Mouse (Mus musculus) erythroid progenitor cell, adult 5-6 weeks (primary cell): ENCODE measurements around the gene Gper1. TPM values are rescaled to one million over a fixed set of nuclear protein-coding genes. Genes with fewer than 3 reads are reported as not detected.

Experiments
- total RNA-seq, 2 experiments: library from RNA; stranded (forward) in 1 of 2; stranded (reverse) in 1 of 2; fragments of 150-400 nt in 1 of 2; fragments of 186-747, 209-891 nt in 1 of 2; gene quantifications; 2 replicates each; pipeline versions ENCODE4 v1.2.3 to v1.2.4; 2015 to 2017; ENCODE audit warnings: low replicate concordance in 2 of 2

The Gper1 gene
- total RNA-seq, 2 experiments from 2014 or later = not detected

Other genes starting within 250 kb of the Gper1 start
- gene Sun1, start 222.5 kb upstream of the Gper1 start, total RNA-seq (2015; ENCODE audit: low replicate concordance) = 77.5 and 111 TPM in 2 replicates
- gene Sun1, start 222.5 kb upstream of the Gper1 start, total RNA-seq (2017; ENCODE audit: low replicate concordance) = 99.6 and 190 TPM in 2 replicates
- 35.6 and 36.4 TPM in 2 replicates for gene Get4, start 170.8 kb upstream of the Gper1 start, total RNA-seq (2015; ENCODE audit: low replicate concordance)
- gene Get4, start 170.8 kb upstream of the Gper1 start, total RNA-seq (2017; ENCODE audit: low replicate concordance) = 21.9 and 36.6 TPM in 2 replicates
- gene Adap1, start 97.5 kb upstream of the Gper1 start, total RNA-seq (2015; ENCODE audit: low replicate concordance) = 4.2 and 5.8 TPM in 2 replicates
- 3.9 and 9.5 TPM in 2 replicates for gene Adap1, start 97.5 kb upstream of the Gper1 start, total RNA-seq (2017; ENCODE audit: low replicate concordance)
- 8.8 and 11.9 TPM in 2 replicates for gene Cox19, start 71.7 kb upstream of the Gper1 start, total RNA-seq (2015; ENCODE audit: low replicate concordance)
- 5.3 and 29.0 TPM in 2 replicates for gene Cox19, start 71.7 kb upstream of the Gper1 start, total RNA-seq (2017; ENCODE audit: low replicate concordance)
- gene Cyp2w1, start 70.5 kb upstream of the Gper1 start, total RNA-seq (2015; ENCODE audit: low replicate concordance) = not detected in 2 replicates
- gene Cyp2w1, start 70.5 kb upstream of the Gper1 start, total RNA-seq (2017; ENCODE audit: low replicate concordance) = not detected in 2 replicates
- 34.0 and 38.9 TPM in 2 replicates for gene Gpr146, start 45.5 kb upstream of the Gper1 start, total RNA-seq (2015; ENCODE audit: low replicate concordance)
- 37.8 and 43.8 TPM in 2 replicates for gene Gpr146, start 45.5 kb upstream of the Gper1 start, total RNA-seq (2017; ENCODE audit: low replicate concordance)
- gene C130050O18Rik, start 17.9 kb upstream of the Gper1 start, total RNA-seq (2015; ENCODE audit: low replicate concordance) = 2.9 TPM in 1 of 2 replicates, not detected in the other
- 0.26 TPM in 1 of 2 replicates, not detected in the other for gene C130050O18Rik, start 17.9 kb upstream of the Gper1 start, total RNA-seq (2017; ENCODE audit: low replicate concordance)
- 4.7 TPM in 1 of 2 replicates, not detected in the other for gene 3110082I17Rik, start 37.4 kb downstream of the Gper1 start, total RNA-seq (2015; ENCODE audit: low replicate concordance)
- 3.2 and 4.2 TPM in 2 replicates for gene 3110082I17Rik, start 37.4 kb downstream of the Gper1 start, total RNA-seq (2017; ENCODE audit: low replicate concordance)
- gene Zfand2a, start 61.4 kb downstream of the Gper1 start, total RNA-seq (2015; ENCODE audit: low replicate concordance) = 7.2 and 9.2 TPM in 2 replicates
- 3.6 and 5.8 TPM in 2 replicates for gene Zfand2a, start 61.4 kb downstream of the Gper1 start, total RNA-seq (2017; ENCODE audit: low replicate concordance)
- gene Uncx, start 120.3 kb downstream of the Gper1 start, total RNA-seq (2015; ENCODE audit: low replicate concordance) = not detected in 2 replicates
- not detected in 2 replicates for gene Uncx, start 120.3 kb downstream of the Gper1 start, total RNA-seq (2017; ENCODE audit: low replicate concordance)